Mouse (Mus musculus): ENCODE data around the gene Fam240b. TPM values are rescaled to one million over a fixed set of nuclear protein-coding genes. Genes with fewer than 3 reads are reported as not detected.
"Not testable (repeated sequence)": the region's sequence is repeated elsewhere in the genome, so short reads cannot be mapped to it uniquely, and the experiment has no call there.

The Fam240b gene
- polyA plus RNA-seq, 1 experiment from 2014 or later: not detected

DNA sequence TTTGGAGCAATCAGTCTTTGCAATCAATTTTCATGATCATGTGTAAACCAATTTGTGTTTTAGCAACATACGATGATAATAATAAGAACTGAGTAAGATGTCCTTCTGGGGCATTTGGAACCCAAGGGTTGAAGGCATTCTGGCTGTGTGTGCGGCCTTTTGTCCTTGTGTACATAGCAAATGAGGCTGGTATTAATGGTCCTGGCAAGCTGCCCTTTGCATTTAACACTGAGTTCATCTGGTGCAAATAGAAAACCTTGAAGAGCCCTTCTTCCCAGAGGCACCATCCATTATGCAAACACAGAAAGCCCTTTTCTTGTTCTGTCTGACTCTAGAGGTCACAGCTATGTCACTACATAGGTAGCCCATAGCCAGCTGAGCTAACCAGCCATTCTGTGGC is 35.0 kb downstream of the Fam240b start:
- no peak for DNase-seq (ENCODE audit: low spot score)
- H3K4me3 ChIP-seq: no peak overlapping the region
- no peaks in the 10 kb centered on the region for H3K4me1 ChIP-seq (replicated peaks)
- H3K27ac ChIP-seq: no peak overlapping the region
- no peaks in the 10 kb centered on the region for H3K36me3 ChIP-seq
- WGBS: 85% methylated on average over 2 of the region's 2 CpGs
- H3K9me3 ChIP-seq: peaks cover 5% of the 10 kb centered on the region; the same call in 1 of the 2 replicates
- no peaks in the 10 kb centered on the region for H3K27me3 ChIP-seq (ENCODE audit: insufficient read depth, poor library complexity, severe bottlenecking)

- H3K27me3 ChIP-seq (ENCODE audit: insufficient read depth, poor library complexity, severe bottlenecking): no peaks in the 10 kb centered on the region
- H3K4me1 ChIP-seq (replicated peaks): no peaks in the 10 kb centered on the region
- H3K4me3 ChIP-seq: no peak overlapping the region
- H3K27ac ChIP-seq: no peak overlapping the region
- no peak for DNase-seq (ENCODE audit: low spot score)
- no peaks in the 10 kb centered on the region for H3K36me3 ChIP-seq
- WGBS: 95% methylated on average over 14 of the region's 14 CpGs
- peaks cover 5% of the 10 kb centered on the region; the same call in 1 of the 2 replicates for H3K9me3 ChIP-seq
Measured at GRCm38 (mm10) chr13:64458181-64458580, 39.4 kb downstream of the Fam240b start.

- 92% methylated on average over 19 of the region's 19 CpGs for WGBS
- H3K27ac ChIP-seq; H3K4me1 ChIP-seq (replicated peaks); H3K36me3 ChIP-seq; H3K27me3 ChIP-seq (ENCODE audit: insufficient read depth, poor library complexity, severe bottlenecking); H3K9me3 ChIP-seq; DNase-seq (ENCODE audit: low spot score); H3K4me3 ChIP-seq: not testable (repeated sequence)
Measured at GRCm38 (mm10) chr13:64457225-64457978, 40.2 kb downstream of the Fam240b start.

DNA sequence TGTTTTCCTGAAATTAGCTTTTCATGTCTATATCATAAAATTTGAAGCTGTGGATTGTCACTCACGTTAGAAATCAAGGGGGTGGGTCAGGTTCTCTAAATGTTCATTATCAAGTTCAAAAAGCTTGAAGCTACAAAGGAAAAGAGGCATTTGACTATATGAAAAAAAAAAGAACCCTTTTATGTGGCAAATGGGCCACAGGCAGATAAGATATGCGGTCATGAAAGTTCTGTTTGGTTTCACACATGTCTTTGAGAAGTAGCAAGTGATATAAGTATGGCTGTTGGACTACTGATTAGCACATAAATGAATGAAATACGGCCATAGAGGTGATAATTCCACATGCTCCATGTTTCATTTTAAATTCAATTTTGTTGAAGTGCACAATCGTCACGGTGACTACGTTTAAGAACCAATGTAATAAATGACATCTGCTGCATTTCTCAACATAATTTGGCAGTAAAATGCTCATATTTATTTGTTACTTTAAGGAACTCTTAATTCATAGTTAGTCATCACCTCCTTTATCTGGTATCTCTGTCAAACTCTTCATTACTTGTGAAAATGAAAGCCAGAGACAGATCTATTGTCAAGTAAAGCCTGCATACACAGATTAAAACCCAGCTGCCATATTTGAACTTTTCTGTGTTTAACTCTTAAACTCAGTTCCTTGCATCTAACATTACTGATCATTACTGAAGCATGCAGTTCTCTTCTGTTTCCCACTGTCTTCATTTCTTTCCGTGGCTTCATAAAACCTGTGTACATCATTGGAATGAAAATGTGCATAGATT is 47.4 kb downstream of the Fam240b start:
- Histone ChIP-seq H3K4me1 (replicated peaks) (no peaks in the 10 kb centered on the region), H3K36me3 (no peaks in the 10 kb centered on the region)
- 83% methylated on average over 7 of the region's 7 CpGs for whole genome bisulfite sequencing

DNA sequence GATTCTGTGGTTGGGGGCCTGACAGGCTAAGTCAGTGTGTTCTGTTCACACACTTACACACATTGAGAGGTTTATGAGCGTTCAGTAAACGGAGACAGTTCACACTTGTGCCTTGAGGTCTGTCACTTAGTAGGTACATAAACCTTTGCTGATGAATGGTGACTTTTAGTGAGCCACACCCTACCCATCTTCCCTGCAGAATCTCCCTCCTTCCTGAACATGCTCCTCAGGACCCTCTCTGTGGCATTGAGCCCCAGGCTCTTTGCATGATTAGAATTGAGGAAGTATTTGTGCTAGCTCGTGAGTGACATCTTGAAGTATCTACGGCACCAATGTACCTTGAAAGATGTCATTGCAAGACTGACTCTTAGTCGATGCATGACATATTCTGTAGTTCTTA is 48.9 kb downstream of the Fam240b start:
- Histone ChIP-seq H3K36me3 (no peaks in the 10 kb centered on the region), H3K9me3 (no peaks in the 10 kb centered on the region), H3K4me3 (no peak overlapping the region), H3K27ac (no peak overlapping the region), H3K4me1 (replicated peaks) (no peaks in the 10 kb centered on the region), H3K27me3 (ENCODE audit: insufficient read depth, poor library complexity, severe bottlenecking) (no peaks in the 10 kb centered on the region)
- DNase-seq (ENCODE audit: low spot score): no peak
- WGBS: 87% methylated on average over 5 of the region's 5 CpGs

More for the DNA sequence above, 47.4 kb downstream of the Fam240b start:
- Histone ChIP-seq H3K9me3 (no peaks in the 10 kb centered on the region), H3K27ac (no peak overlapping the region), H3K27me3 (ENCODE audit: insufficient read depth, poor library complexity, severe bottlenecking) (no peaks in the 10 kb centered on the region), H3K4me3 (no peak overlapping the region)
- no peak for DNase-seq (ENCODE audit: low spot score)

- no peaks in the 10 kb centered on the region for H3K9me3 ChIP-seq
- peak; percentile 18 for DNase-seq (ENCODE audit: low spot score)
- H3K27ac ChIP-seq: no peak overlapping the region
- H3K36me3 ChIP-seq: no peaks in the 10 kb centered on the region
- H3K27me3 ChIP-seq (ENCODE audit: insufficient read depth, poor library complexity, severe bottlenecking): no peaks in the 10 kb centered on the region
- whole genome bisulfite sequencing: 2% methylated on average over 1 of the region's 1 CpGs
- H3K4me3 ChIP-seq: no peak overlapping the region
- no peaks in the 10 kb centered on the region for H3K4me1 ChIP-seq (replicated peaks)
Measured at GRCm38 (mm10) chr13:64447947-64448346, 49.6 kb downstream of the Fam240b start.

DNA sequence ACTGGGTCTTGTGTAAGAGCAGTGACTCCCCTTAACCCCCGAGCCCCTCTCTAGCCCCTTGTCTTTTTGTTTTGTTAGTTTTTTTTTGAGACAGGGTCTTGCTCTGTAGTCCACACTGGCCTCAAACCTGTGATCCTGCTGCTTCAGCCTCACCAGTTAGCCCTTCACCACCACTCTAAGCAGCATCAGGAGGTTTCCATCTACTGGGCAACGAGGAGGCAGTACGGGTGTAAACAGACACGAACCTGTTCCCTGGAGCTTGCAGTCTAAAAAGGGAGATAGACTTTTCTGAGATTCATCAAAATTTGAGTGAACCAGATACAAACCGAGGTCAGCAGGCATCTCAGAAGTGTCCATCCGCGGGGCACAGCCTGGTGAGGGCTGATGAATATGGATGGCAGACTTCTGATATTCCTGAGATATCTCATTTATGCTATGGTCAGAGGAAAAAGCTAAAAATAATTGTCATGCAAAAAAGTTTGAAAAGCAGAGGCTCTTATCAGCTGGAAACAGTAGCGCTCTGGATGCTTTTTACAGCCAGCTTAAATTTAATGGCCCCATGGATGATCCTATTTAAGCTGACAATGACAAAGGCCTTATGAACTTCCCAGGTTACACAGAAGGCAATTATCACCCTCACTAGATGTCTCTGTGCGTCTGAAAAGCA is 52.2 kb downstream of the Fam240b start:
- no peaks in the 10 kb centered on the region for H3K36me3 ChIP-seq
- H3K4me3 ChIP-seq: no peak overlapping the region
- no peak overlapping the region for H3K27ac ChIP-seq
- WGBS: 84% methylated on average over 9 of the region's 9 CpGs
- no peak for DNase-seq (ENCODE audit: low spot score)
- no peaks in the 10 kb centered on the region for H3K9me3 ChIP-seq
- no peaks in the 10 kb centered on the region for H3K27me3 ChIP-seq (ENCODE audit: insufficient read depth, poor library complexity, severe bottlenecking)
- H3K4me1 ChIP-seq (replicated peaks): no peaks in the 10 kb centered on the region

- 57% methylated on average over 4 of the region's 4 CpGs for WGBS
- DNase-seq (ENCODE audit: low spot score): peak; percentile 60
Measured at GRCm38 (mm10) chr13:64443263-64443894, 54.2 kb downstream of the Fam240b start.

GRCm38 (mm10) chr13:64440592-64440991 is 57.0 kb downstream of the Fam240b start:
- WGBS: 79% methylated on average over 4 of the region's 4 CpGs
- H3K4me1 ChIP-seq (replicated peaks): no peaks in the 10 kb centered on the region
- no peak for DNase-seq (ENCODE audit: low spot score)
- 0 out of 2 replicates have a peak, but pooled peaks cover 7% of the 10 kb centered on the region for H3K36me3 ChIP-seq
- H3K27ac ChIP-seq: no peak overlapping the region
- H3K4me3 ChIP-seq: no peak overlapping the region
- H3K9me3 ChIP-seq: no peaks in the 10 kb centered on the region
- no peaks in the 10 kb centered on the region for H3K27me3 ChIP-seq (ENCODE audit: insufficient read depth, poor library complexity, severe bottlenecking)

More at GRCm38 (mm10) chr13:64443263-64443894, 54.2 kb downstream of the Fam240b start:
- no peaks in the 10 kb centered on the region for H3K9me3 ChIP-seq
- 0 out of 2 replicates have a peak, but pooled peaks cover 4% of the 10 kb centered on the region for H3K36me3 ChIP-seq
- H3K4me3 ChIP-seq: no peak overlapping the region
- H3K27ac ChIP-seq: no peak overlapping the region
- H3K27me3 ChIP-seq (ENCODE audit: insufficient read depth, poor library complexity, severe bottlenecking): no peaks in the 10 kb centered on the region
- no peaks in the 10 kb centered on the region for H3K4me1 ChIP-seq (replicated peaks)

DNA sequence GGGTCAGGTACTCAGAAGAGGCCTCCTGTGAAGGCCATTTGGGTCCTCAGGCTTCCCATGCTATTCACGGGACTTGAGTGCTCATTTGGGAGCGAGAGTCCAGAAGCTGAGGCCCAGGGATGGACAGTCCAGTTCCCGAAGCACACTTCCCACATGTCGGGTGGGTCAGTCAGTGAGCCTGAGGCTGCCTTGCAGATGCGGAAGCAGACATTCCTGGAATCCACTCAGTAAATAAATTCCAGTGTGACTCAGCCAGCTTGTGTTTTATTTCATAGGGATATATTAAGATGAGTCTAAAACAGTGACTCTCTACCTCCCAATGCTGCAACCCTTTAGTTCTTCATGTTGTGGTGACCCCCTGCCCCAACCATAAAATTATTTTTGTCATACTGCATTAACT is 58.1 kb downstream of the Fam240b start:
- no peak for DNase-seq (ENCODE audit: low spot score)
- H3K4me1 ChIP-seq (replicated peaks): no peaks in the 10 kb centered on the region
- 0 out of 2 replicates have a peak, but pooled peaks cover 7% of the 10 kb centered on the region for H3K36me3 ChIP-seq
- WGBS: 88% methylated on average over 5 of the region's 5 CpGs
- no peaks in the 10 kb centered on the region for H3K27me3 ChIP-seq (ENCODE audit: insufficient read depth, poor library complexity, severe bottlenecking)
- no peak overlapping the region for H3K4me3 ChIP-seq
- H3K27ac ChIP-seq: no peak overlapping the region
- no peaks in the 10 kb centered on the region for H3K9me3 ChIP-seq

- no peaks in the 10 kb centered on the region for H3K9me3 ChIP-seq
- DNase-seq (ENCODE audit: low spot score): peak; percentile 64
- no peak overlapping the region for H3K27ac ChIP-seq
- no peaks in the 10 kb centered on the region for H3K27me3 ChIP-seq (ENCODE audit: insufficient read depth, poor library complexity, severe bottlenecking)
- H3K36me3 ChIP-seq: 0 out of 2 replicates have a peak, but pooled peaks cover 7% of the 10 kb centered on the region
- WGBS: 60% methylated on average over 9 of the region's 9 CpGs
- H3K4me3 ChIP-seq: no peak overlapping the region
- H3K4me1 ChIP-seq (replicated peaks): no peaks in the 10 kb centered on the region
Measured at GRCm38 (mm10) chr13:64438863-64439452, 58.6 kb downstream of the Fam240b start.

DNA sequence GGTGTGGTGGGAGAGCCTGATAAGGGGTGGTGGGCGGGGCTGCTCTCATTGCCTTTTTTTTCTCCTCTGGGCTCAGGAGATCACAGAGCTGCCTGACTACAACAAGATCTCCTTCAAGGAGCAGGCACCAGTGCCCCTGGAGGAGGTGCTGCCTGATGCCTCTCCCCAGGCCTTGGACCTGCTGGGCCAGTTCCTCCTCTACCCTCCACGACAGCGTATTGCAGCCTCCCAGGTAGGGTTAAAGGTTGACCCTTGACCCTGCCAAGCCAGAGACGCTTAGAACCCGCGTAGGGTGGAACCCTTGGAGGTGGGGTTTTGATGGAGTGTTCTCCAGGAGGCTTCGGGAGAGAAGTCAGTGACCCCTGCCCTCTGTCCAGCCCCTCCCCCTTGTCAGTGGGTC is 59.8 kb downstream of the Fam240b start:
- no peak for DNase-seq (ENCODE audit: low spot score)
- no peaks in the 10 kb centered on the region for H3K9me3 ChIP-seq
- no peak overlapping the region for H3K4me3 ChIP-seq
- H3K27me3 ChIP-seq (ENCODE audit: insufficient read depth, poor library complexity, severe bottlenecking): no peaks in the 10 kb centered on the region
- peaks cover 6% of the 10 kb centered on the region for H3K4me1 ChIP-seq (replicated peaks)
- WGBS: 64% methylated on average over 7 of the region's 7 CpGs
- H3K27ac ChIP-seq: no peak overlapping the region
- H3K36me3 ChIP-seq: 0 out of 2 replicates have a peak, but pooled peaks cover 7% of the 10 kb centered on the region
